Mouse (Mus musculus) forebrain, embryonic 14.5 days (tissue): ENCODE measurements around the gene Gm14403. TPM values are rescaled to one million over a fixed set of nuclear protein-coding genes. Genes with fewer than 3 reads are reported as not detected.
"Not testable (repeated sequence)": the region's sequence is repeated elsewhere in the genome, so short reads cannot be mapped to it uniquely, and the experiment has no call there.

Experiments
- ATAC-seq: fragments of 200-750 bp; cut with Nextera tagmentation; 2 replicates; pipeline ENCODE4 v1.8.0; 2017; ENCODE audit warnings: mild to moderate bottlenecking, moderate library complexity
- DNase-seq: peaks from one replicate; pipeline ENCODE4 v3.0.0-alpha.2; 2015; ENCODE audit warnings: low spot score
- H3K27ac ChIP-seq: fragments of 300-500 bp; sonication (generic); 2 replicates; pipeline ENCODE4 v1.5.1; 2014; ENCODE audit warnings: low read depth, mild to moderate bottlenecking, control low read depth, low read length, moderate library complexity
- H3K27me3 ChIP-seq: fragments of 300-500 bp; sonication (generic); replicated peaks from 2 replicates; pipeline ENCODE4 v1.6.1; 2014; ENCODE audit warnings: low read length, control low read depth, mixed read lengths; ENCODE audit not compliant: control insufficient read depth, insufficient read depth
- H3K36me3 ChIP-seq: fragments of 300-500 bp; sonication (generic); 2 replicates; pipeline ENCODE4 v1.6.1; 2014; ENCODE audit warnings: low read length, control low read depth; ENCODE audit not compliant: control insufficient read depth, insufficient read depth
- H3K4me1 ChIP-seq: fragments of 300-500 bp; sonication (generic); 2 replicates; pipeline ENCODE4 v1.6.1; 2014; ENCODE audit warnings: antibody characterized with exemption, low read length, control low read depth; ENCODE audit not compliant: control insufficient read depth, insufficient read depth
- H3K4me2 ChIP-seq: fragments of 300-500 bp; sonication (generic); 2 replicates; pipeline ENCODE4 v1.6.1; 2014; ENCODE audit warnings: mild to moderate bottlenecking, control low read depth, low read length
- H3K4me3 ChIP-seq: fragments of 300-500 bp; sonication (generic); 2 replicates; pipeline ENCODE4 v1.5.1; 2014; ENCODE audit warnings: low read depth, low read length, control low read depth
- H3K9ac ChIP-seq: fragments of 300-500 bp; sonication (generic); 2 replicates; pipeline ENCODE4 v1.6.1; 2014; ENCODE audit warnings: mild to moderate bottlenecking, low read length, control low read depth, moderate library complexity
- H3K9me3 ChIP-seq: fragments of 300-500 bp; sonication (generic); replicated peaks from 2 replicates; pipeline ENCODE4 v1.6.1; 2016; ENCODE audit warnings: low read length, control low read depth, mixed read lengths; ENCODE audit not compliant: control insufficient read depth
- WGBS: fragments of 180-500 bp; shearing (Covaris S2); extraction: QIAGEN DNeasy Blood & Tissue Kit; methylation state at CpG from one replicate; pipeline ENCODE4 v1.1.7; 2014; 5-methylcytosine and 5-hydroxymethylcytosine counted together
- polyA plus RNA-seq: library from polyadenylated mRNA; unstranded; fragments of >200 nt; fragmentation: Nextera tagmentation; extraction: Ambion mirVana; gene quantifications from 2 replicates; pipeline ENCODE4 v1.2.1, GENCODE M21; 2014

The Gm14403 gene
- polyA plus RNA-seq, 1 experiment from 2014 or later: 3.3 TPM

DNA sequence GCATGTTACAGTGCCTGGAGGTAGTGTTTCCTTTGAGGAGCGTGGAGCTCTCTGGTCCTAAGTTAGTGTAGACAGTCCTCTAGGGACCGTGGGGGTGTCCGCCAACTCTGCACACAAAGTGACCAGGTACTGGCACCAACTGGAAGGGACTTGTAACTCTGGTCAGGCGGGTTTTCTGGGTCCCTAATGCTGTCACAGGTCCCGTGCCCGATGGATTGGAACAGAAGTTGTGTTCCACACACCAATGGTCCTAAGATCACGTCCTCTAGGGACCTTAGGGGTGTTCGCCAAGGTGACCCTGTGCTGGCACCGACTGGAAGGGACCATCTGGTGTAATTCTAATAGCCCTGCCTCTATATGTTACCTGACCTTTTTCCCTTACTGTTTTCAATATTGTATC lies 37.9 kb downstream of the Gm14403 start:
- H3K27me3 ChIP-seq: no peaks in the 10 kb centered on the region
- H3K36me3 ChIP-seq: no peaks in the 10 kb centered on the region
- H3K27ac ChIP-seq: no peak overlapping the region
- no peaks in the 10 kb centered on the region for H3K4me1 ChIP-seq
- DNase-seq (no peak), ATAC-seq (no peak)
- no peak overlapping the region for H3K4me3 ChIP-seq
- 80% methylated on average over 9 of the region's 9 CpGs for WGBS
- H3K9me3 ChIP-seq: no peaks in the 10 kb centered on the region
- H3K9ac ChIP-seq: no peak overlapping the region
- H3K4me2 ChIP-seq: no peak overlapping the region

- not testable (repeated sequence) for ATAC-seq, H3K9ac ChIP-seq, H3K4me2 ChIP-seq, H3K27ac ChIP-seq, H3K4me3 ChIP-seq, H3K36me3 ChIP-seq, H3K4me1 ChIP-seq, DNase-seq, H3K9me3 ChIP-seq, H3K27me3 ChIP-seq
- 87% methylated on average over 2 of the region's 2 CpGs for WGBS
Observed at GRCm38 (mm10) chr2:177537141-177537540, 39.1 kb downstream of the Gm14403 start.

DNA sequence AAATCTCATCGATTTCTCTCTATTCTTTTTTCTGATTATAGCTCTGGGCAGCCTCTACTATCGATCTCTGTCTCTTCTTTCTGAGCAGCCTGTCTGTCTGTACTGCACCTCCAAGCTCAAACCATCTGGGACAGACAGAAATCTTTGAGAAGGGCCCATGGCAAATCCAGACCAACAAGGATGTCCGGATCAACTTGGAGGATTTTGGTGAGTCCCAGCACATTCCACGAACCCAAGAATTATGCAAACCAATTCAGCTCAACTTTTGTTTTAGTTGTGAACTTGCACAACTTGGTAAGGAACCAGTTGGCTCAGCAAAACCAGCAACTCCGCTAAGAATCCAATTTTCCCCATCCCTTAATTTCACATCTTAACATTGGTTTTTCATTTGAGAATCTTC lies 39.7 kb downstream of the Gm14403 start:
- H3K9ac ChIP-seq, H3K4me2 ChIP-seq, H3K4me3 ChIP-seq, H3K4me1 ChIP-seq, ATAC-seq, H3K27me3 ChIP-seq, DNase-seq, H3K36me3 ChIP-seq, H3K9me3 ChIP-seq, H3K27ac ChIP-seq: not testable (repeated sequence)
- 86% methylated on average over 5 of the region's 5 CpGs for WGBS

GRCm38 (mm10) chr2:177555261-177555660 lies 57.2 kb downstream of the Gm14403 start:
- H3K4me1 ChIP-seq, DNase-seq, H3K9ac ChIP-seq, H3K9me3 ChIP-seq, H3K27me3 ChIP-seq, ATAC-seq, H3K27ac ChIP-seq, H3K4me2 ChIP-seq, H3K4me3 ChIP-seq, H3K36me3 ChIP-seq: not testable (repeated sequence)
- WGBS: 40% methylated on average over 1 of the region's 1 CpGs

Other genes starting within 250 kb of the Gm14403 start
- not detected in 2 replicates for gene Gm14409, start 231.2 kb upstream of the Gm14403 start, polyA plus RNA-seq
- gene Gm14412, start 173.9 kb upstream of the Gm14403 start, polyA plus RNA-seq: 0.11 and 0.27 TPM in 2 replicates
- gene Gm14418, start 99.9 kb upstream of the Gm14403 start, polyA plus RNA-seq: 11.9 and 12.0 TPM in 2 replicates
- 7.6 and 9.0 TPM in 2 replicates for gene Zfp970, start 33.5 kb upstream of the Gm14403 start, polyA plus RNA-seq
- gene Gm14406, start 80.0 kb downstream of the Gm14403 start, polyA plus RNA-seq: not detected in 2 replicates